Mouse (Mus musculus): ENCODE results near the gene Sumo3. TPM values are rescaled to one million over a fixed set of nuclear protein-coding genes. Genes with fewer than 3 reads are reported as not detected.

Sumo3 gene
- polyA plus RNA-seq, 2 experiments, result 328 to 466 TPM

GRCm38 (mm10) chr10:77626036-77626435, 20.1 kb downstream of the Sumo3 start:
- Histone ChIP-seq H3K27me3 (ENCODE audit: control insufficient read depth, insufficient read depth, low read length) (no peaks in the 10 kb centered on the region), H3K4me3 (replicated peaks; ENCODE audit: low read length) (no peak overlapping the region), H3K27ac (replicated peaks; ENCODE audit: low read depth, low read length) (no peak overlapping the region), H3K36me3 (ENCODE audit: control insufficient read depth, insufficient read depth, low read length) (peaks cover 6% of the 10 kb centered on the region), H3K4me1 (ENCODE audit: control insufficient read depth, insufficient read depth, low read length) (peaks cover 12% of the 10 kb centered on the region; the same call in 1 of the 2 replicates), H3K9ac (ENCODE audit: low read depth, low read length, severe bottlenecking) (no peak overlapping the region), H3K9me3 (ENCODE audit: control insufficient read depth, low read length) (no peaks in the 10 kb centered on the region), H3K4me2 (replicated peaks; ENCODE audit: low read depth, low read length, severe bottlenecking) (no peak overlapping the region)
- ATAC-seq (ENCODE audit: low FRiP score, low read depth), result no peak
- DNase-seq (ENCODE audit: low spot score), result no peak
- TF ChIP-seq POLR2A (IDR thresholded peaks at IDR 0.05; ENCODE audit: borderline replicate concordance, extremely low read depth, insufficient read depth, insufficient read length), result no peak
- 81% methylated on average over 7 of the region's 7 CpGs for WGBS

DNA sequence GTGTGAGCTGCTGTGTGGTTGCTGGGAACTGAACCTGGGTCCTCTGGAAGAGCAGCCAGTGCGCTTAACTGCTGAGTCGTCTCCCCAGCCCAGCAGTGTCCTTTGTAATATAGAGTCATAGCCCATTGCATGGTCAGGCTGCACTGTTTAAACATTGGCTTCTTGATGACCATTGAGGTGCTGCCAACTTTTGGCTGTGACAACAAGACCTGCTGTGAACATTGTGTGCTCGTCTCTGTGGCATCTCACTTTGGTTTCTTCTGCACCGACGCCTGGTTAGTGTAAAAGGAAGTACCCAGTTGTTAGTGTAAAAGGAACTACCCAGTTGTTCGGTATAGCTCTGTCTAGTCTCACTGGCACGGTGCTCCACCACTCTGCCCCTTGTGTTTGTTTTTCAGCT, 20.7 kb downstream of the Sumo3 start:
- ATAC-seq (ENCODE audit: low FRiP score, low read depth), result no peak
- no peaks in the 10 kb centered on the region for H3K27me3 ChIP-seq (ENCODE audit: control insufficient read depth, insufficient read depth, low read length)
- peaks cover 12% of the 10 kb centered on the region; the same call in 1 of the 2 replicates for H3K4me1 ChIP-seq (ENCODE audit: control insufficient read depth, insufficient read depth, low read length)
- H3K4me2 ChIP-seq (replicated peaks; ENCODE audit: low read depth, low read length, severe bottlenecking), result no peak overlapping the region
- H3K27ac ChIP-seq (replicated peaks; ENCODE audit: low read depth, low read length), result no peak overlapping the region
- no peak overlapping the region for H3K4me3 ChIP-seq (replicated peaks; ENCODE audit: low read length)
- TF ChIP-seq POLR2A (IDR thresholded peaks at IDR 0.05; ENCODE audit: borderline replicate concordance, extremely low read depth, insufficient read depth, insufficient read length), result no peak
- WGBS, result 81% methylated on average over 7 of the region's 7 CpGs
- H3K36me3 ChIP-seq (ENCODE audit: control insufficient read depth, insufficient read depth, low read length), result peaks cover 11% of the 10 kb centered on the region
- no peak for DNase-seq (ENCODE audit: low spot score)
- no peak overlapping the region for H3K9ac ChIP-seq (ENCODE audit: low read depth, low read length, severe bottlenecking)
- no peaks in the 10 kb centered on the region for H3K9me3 ChIP-seq (ENCODE audit: control insufficient read depth, low read length)

- H3K27me3 ChIP-seq (ENCODE audit: control insufficient read depth, insufficient read depth, low read length), result no peaks in the 10 kb centered on the region
- no peaks in the 10 kb centered on the region for H3K9me3 ChIP-seq (ENCODE audit: control insufficient read depth, low read length)
- no peak for TF ChIP-seq POLR2A (IDR thresholded peaks at IDR 0.05; ENCODE audit: borderline replicate concordance, extremely low read depth, insufficient read depth, insufficient read length)
- peaks cover 12% of the 10 kb centered on the region; the same call in 1 of the 2 replicates for H3K4me1 ChIP-seq (ENCODE audit: control insufficient read depth, insufficient read depth, low read length)
- no peak overlapping the region for H3K27ac ChIP-seq (replicated peaks; ENCODE audit: low read depth, low read length)
- H3K4me3 ChIP-seq (replicated peaks; ENCODE audit: low read length), result no peak overlapping the region
- peaks cover 19% of the 10 kb centered on the region for H3K36me3 ChIP-seq (ENCODE audit: control insufficient read depth, insufficient read depth, low read length)
- peak; percentile 42; the same call in 1 of the 2 replicates for ATAC-seq (ENCODE audit: low FRiP score, low read depth)
- H3K4me2 ChIP-seq (replicated peaks; ENCODE audit: low read depth, low read length, severe bottlenecking), result no peak overlapping the region
- WGBS, result 38% methylated on average over 2 of the region's 2 CpGs
- no peak overlapping the region for H3K9ac ChIP-seq (ENCODE audit: low read depth, low read length, severe bottlenecking)
- DNase-seq (ENCODE audit: low spot score), result peak; percentile 66
Observed at GRCm38 (mm10) chr10:77627497-77627896, 21.6 kb downstream of the Sumo3 start.

GRCm38 (mm10) chr10:77629163-77629562, 23.3 kb downstream of the Sumo3 start:
- Histone ChIP-seq H3K9ac (ENCODE audit: low read depth, low read length, severe bottlenecking) (no peak overlapping the region), H3K4me1 (ENCODE audit: control insufficient read depth, insufficient read depth, low read length) (peaks cover 2% of the 10 kb centered on the region; the same call in 1 of the 2 replicates), H3K36me3 (ENCODE audit: control insufficient read depth, insufficient read depth, low read length) (peaks cover 35% of the 10 kb centered on the region), H3K9me3 (ENCODE audit: control insufficient read depth, low read length) (no peaks in the 10 kb centered on the region), H3K4me3 (replicated peaks; ENCODE audit: low read length) (no peak overlapping the region), H3K4me2 (replicated peaks; ENCODE audit: low read depth, low read length, severe bottlenecking) (no peak overlapping the region), H3K27me3 (ENCODE audit: control insufficient read depth, insufficient read depth, low read length) (no peaks in the 10 kb centered on the region), H3K27ac (replicated peaks; ENCODE audit: low read depth, low read length) (no peak overlapping the region)
- 87% methylated on average over 3 of the region's 3 CpGs for WGBS
- ATAC-seq (ENCODE audit: low FRiP score, low read depth) (no peak), DNase-seq (ENCODE audit: low spot score) (no peak)
- no peak for TF ChIP-seq POLR2A (IDR thresholded peaks at IDR 0.05; ENCODE audit: borderline replicate concordance, extremely low read depth, insufficient read depth, insufficient read length)

GRCm38 (mm10) chr10:77629970-77630369, 24.1 kb downstream of the Sumo3 start:
- DNase-seq (ENCODE audit: low spot score) (no peak), ATAC-seq (ENCODE audit: low FRiP score, low read depth) (no peak)
- no peak overlapping the region for H3K9ac ChIP-seq (ENCODE audit: low read depth, low read length, severe bottlenecking)
- no peak overlapping the region for H3K4me3 ChIP-seq (replicated peaks; ENCODE audit: low read length)
- WGBS, result 88% methylated on average over 1 of the region's 1 CpGs
- no peaks in the 10 kb centered on the region for H3K27me3 ChIP-seq (ENCODE audit: control insufficient read depth, insufficient read depth, low read length)
- H3K4me1 ChIP-seq (ENCODE audit: control insufficient read depth, insufficient read depth, low read length), result no peaks in the 10 kb centered on the region
- H3K36me3 ChIP-seq (ENCODE audit: control insufficient read depth, insufficient read depth, low read length), result peaks cover 37% of the 10 kb centered on the region
- TF ChIP-seq POLR2A (IDR thresholded peaks at IDR 0.05; ENCODE audit: borderline replicate concordance, extremely low read depth, insufficient read depth, insufficient read length), result no peak
- no peaks in the 10 kb centered on the region for H3K9me3 ChIP-seq (ENCODE audit: control insufficient read depth, low read length)
- H3K4me2 ChIP-seq (replicated peaks; ENCODE audit: low read depth, low read length, severe bottlenecking), result no peak overlapping the region
- no peak overlapping the region for H3K27ac ChIP-seq (replicated peaks; ENCODE audit: low read depth, low read length)

DNA sequence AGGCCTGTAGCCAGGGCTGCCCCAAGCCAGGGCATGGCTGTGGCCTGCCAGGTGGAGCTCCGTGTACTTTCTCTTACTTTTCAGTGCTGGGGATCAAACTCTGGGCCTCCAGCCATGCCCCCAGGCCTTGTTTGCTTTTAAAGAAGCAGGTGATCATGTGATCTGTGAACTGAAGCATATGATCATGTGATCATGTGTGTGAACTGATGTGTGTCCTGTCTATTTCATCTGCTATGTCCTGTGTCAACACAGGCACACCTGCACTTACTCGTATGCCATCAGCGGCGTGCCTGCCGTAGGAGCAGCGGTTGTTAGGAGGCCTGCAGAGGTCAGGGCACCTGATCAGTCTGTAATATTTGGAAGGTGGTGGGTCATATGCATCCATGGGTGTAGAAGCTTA, 28.1 kb downstream of the Sumo3 start:
- H3K36me3 ChIP-seq (ENCODE audit: control insufficient read depth, insufficient read depth, low read length), result peaks cover 67% of the 10 kb centered on the region
- H3K27me3 ChIP-seq (ENCODE audit: control insufficient read depth, insufficient read depth, low read length), result no peaks in the 10 kb centered on the region
- H3K9ac ChIP-seq (ENCODE audit: low read depth, low read length, severe bottlenecking), result no peak overlapping the region
- no peak for ATAC-seq (ENCODE audit: low FRiP score, low read depth)
- H3K4me3 ChIP-seq (replicated peaks; ENCODE audit: low read length), result no peak overlapping the region
- 87% methylated on average over 6 of the region's 6 CpGs for WGBS
- H3K4me2 ChIP-seq (replicated peaks; ENCODE audit: low read depth, low read length, severe bottlenecking), result no peak overlapping the region
- no peak for TF ChIP-seq POLR2A (IDR thresholded peaks at IDR 0.05; ENCODE audit: borderline replicate concordance, extremely low read depth, insufficient read depth, insufficient read length)
- DNase-seq (ENCODE audit: low spot score), result no peak
- H3K4me1 ChIP-seq (ENCODE audit: control insufficient read depth, insufficient read depth, low read length), result no peaks in the 10 kb centered on the region
- no peak overlapping the region for H3K27ac ChIP-seq (replicated peaks; ENCODE audit: low read depth, low read length)
- no peaks in the 10 kb centered on the region for H3K9me3 ChIP-seq (ENCODE audit: control insufficient read depth, low read length)
